Mouse (Mus musculus) heart, adult 11 months (tissue): ENCODE results near the gene Smad1.

Experiments used
- DNase-seq: peaks from one replicate; pipeline ENCODE4 v3.0.0; 2022

Gene Smad1

DNA sequence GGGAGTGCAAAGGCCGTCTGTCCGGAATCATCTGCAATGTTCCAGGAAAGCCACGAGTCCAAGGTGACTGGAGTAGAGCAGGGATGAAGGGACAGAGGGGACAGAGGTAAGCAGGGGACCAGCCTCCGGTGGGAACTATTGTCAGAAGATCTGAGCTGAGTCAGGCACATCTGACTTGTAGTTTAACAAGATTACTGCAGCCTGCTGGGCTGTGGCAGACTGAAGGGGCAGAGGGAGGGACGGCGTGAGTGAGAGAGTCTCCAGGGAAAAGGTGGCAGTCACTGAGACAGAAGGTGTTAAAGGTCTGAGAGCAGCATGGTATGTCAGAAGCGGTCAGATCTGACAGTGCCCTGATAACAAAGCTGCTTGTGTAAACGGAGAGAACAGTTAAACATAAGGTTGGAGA lies 16.5 kb downstream of the Smad1 start:
- DNase-seq = peak; percentile 87

DNA sequence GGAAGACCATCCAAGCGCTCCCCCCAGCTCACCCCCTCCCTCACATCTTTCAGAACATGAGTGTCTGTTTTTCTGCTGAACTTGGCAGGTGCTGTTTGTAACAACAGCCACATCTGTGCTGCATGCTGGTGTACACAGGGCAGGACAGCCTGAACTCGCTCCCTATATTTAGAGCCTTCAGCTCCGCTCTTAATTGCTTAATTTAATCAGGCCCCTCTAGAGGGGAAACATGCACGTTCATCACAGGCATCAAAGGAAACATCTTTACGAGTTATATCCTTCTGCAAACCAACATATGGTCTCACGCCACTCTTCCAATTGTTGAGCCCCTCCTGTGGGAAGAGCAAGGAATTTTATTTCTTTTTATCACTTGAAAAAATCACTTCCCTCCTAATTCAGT lies 17.5 kb downstream of the Smad1 start:
- peak; percentile 97 for DNase-seq

DNA sequence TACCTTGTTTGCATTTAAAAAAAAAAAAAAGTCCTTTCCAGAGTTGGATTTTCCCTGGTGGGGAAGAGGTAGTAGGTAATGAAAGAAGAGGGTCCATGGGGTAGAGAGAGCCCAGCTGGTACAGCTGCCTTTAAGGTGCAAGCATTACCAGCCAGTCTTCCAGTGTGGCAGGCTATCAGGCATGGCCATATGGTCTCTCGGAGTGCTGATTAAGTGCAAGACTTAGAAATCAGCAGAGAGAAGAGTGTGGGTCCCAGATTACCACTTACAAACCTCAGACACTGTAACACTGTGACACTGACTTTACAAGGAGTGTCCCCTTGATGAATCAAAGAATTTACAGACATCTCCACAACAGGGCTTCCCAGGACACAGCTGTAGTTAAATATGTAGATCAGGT lies 18.9 kb downstream of the Smad1 start:
- no peak for DNase-seq

DNA sequence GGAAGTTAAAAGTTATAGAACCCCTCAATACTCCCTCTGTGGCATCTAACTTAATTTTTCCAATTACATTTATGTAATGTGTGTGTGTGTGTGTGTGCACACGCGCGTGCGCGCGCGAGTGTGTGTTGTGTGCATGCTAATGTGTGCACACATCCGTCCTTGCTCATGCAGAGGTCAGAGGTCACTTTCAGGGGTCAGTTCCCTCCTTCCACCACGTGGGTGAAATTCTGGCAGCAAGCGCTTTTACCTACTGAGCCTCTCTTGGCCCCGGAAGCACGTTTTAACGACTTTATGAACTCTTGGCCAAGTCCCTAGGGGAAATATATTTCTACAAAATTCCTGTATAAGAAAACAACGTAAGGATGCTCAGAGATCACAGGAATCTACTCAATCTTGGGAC lies 19.3 kb downstream of the Smad1 start:
- DNase-seq = peak; percentile 91

DNA sequence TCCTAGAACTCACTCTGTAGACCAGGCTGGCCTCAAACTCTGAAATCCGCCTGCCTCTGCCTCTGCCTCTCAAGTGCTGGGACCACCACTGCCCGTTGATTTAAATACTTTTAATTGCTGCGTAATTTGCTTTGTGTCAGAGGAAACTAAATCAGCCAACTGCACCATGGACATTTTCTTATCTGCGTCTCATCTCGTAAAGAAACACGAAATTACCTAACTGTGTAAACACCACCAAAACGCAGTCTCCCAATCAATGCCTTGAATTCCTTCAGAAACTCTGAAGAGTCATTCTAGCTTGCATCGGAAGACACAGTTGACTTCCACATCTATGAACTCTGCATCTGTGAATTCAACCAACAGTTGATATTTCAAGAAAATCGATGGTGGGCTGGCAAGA lies 22.7 kb downstream of the Smad1 start:
- DNase-seq = no peak

DNA sequence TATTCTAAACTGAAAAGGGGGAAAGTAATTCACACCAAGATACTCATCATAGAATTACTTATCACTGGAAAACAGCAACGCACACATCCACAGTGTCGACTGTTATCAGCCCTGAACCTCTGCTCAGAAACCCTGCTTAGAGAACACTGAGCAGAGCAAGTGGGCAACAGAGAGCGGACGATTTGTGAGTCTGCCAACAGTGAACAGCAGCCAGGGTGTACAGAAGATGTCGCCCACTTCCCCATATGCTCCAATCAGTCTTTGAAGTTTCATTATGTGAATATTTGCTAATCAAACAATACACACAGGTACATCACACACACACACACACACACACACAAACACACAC lies 23.6 kb downstream of the Smad1 start:
- DNase-seq = no peak

DNA sequence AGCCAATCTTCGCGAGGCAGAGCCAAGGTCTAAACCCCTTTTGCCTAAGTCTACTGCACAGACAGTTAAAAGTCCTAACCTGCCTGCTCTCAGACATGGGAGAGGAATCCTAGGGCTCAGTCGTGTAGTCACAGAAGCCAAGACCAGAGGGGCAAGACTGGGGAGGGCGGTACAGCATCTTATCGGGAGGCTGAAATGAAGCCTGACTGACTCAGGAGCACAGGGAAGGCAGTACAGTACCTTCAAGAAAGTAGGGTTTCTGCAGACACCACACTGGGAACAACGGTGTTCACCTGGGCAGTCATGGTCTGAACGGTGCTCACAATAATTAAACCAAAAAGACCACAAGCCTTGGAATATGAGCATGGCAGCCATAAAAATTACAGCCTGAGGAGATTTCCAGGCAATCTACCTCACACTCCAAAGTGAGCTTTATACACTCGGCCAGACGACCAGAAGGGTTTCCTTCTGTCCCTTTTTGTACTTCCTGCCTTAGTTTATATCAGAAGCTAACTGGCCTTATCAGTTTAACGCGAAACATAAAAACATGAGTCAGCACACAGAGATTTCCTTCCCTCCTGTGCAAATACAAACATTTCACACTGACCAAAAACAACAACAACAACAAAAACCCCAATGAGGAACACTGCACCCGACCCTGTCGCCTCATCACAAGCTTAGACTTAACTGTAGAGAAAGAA lies 24.1 kb downstream of the Smad1 start:
- peak; percentile 87 for DNase-seq

DNA sequence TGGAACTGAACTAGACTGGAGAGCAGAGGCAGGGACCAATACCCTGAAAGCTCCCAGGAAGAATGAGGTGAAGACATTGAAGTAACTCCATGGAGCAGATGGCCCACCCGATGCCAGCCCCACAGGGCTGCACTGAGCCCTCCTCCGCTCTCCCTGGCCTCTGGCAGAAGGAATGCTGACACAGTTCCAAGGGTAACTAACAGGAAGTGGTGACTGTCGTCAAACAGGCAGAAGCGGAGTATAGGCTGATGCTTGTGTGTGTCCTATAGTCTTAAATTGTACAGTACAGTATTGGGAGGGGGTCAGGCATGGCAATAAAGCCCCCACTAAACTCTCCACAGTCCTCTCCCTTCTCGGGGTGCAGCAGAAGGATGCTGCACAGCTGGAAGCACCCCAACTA lies 24.9 kb downstream of the Smad1 start:
- peak; percentile 97 for DNase-seq

DNA sequence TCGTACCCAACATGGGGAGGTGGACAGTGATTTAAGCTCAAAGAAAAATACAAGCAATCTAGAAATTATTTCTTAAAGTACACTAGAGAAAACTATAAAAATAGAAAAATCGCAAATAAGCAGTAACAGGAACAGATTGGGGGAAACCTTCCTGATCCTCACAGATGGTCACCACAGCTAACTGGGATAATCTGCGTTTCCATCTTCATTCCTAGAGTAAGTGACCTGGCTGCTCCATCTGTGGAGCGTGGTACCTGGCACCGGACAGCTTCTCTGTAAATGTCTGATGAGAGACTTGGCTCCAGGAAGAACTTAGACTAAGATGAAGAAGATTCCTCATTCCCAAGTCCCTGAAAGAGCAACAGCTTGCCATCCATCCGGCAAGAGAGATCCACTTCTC lies 25.8 kb downstream of the Smad1 start:
- no peak for DNase-seq

DNA sequence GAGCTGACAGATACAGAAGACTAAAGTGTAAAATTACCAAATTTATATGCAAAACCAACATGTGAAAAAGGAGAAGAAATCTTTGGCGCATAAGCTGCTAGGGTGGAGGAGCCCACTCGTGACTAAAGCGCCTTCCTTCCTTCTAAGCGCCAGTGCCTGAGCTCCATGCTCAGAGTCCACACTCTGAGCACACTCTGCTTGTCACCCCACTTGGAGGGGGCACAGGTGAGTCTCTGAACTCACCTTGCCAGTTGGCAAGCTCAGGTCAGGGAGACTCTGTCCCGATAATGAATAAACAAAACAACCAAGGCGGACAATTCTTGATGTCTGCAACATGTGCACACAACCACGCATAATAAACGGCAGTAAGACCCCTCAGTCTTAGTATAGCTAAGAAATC lies 26.4 kb downstream of the Smad1 start:
- DNase-seq = peak; percentile 93

DNA sequence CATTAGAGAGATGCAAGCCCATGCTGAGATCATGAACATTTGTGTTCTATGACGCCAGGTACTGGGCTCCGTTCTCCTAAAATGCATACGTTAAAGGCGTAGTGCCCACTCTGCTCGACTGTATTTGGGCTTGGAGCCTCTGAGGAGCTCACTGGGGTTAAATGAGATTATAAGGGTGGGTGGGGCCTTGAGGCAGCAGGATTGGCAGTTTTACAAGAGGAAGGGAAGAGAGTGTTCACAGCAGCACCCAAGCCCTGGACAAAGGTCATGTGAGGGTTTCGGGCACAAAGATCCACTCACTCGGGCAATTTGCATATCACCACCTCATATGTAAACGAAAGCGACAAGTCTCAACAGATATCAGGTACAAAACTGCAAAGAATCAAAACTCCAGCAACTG lies 26.8 kb downstream of the Smad1 start:
- peak; percentile 96 for DNase-seq

DNA sequence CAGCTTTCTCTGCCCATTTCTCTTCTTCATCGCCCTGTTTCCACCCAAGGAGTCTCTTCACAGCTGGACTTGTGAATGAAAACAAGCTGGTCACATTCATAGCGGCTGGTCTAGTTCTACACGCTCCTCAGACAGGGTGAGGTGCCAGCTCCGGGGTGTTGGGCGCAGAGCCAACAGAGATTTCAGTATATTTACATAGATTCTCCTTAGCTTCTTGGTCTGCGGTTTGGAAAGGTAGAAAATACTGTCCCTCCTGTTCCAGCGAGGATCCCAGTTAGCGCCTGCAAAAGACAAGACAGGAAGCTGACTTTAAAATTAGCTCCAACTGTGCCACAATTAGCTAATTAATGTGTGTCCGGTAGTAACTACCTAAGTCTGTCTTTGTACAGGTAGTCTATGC lies 27.2 kb downstream of the Smad1 start:
- DNase-seq = peak; percentile 88

DNA sequence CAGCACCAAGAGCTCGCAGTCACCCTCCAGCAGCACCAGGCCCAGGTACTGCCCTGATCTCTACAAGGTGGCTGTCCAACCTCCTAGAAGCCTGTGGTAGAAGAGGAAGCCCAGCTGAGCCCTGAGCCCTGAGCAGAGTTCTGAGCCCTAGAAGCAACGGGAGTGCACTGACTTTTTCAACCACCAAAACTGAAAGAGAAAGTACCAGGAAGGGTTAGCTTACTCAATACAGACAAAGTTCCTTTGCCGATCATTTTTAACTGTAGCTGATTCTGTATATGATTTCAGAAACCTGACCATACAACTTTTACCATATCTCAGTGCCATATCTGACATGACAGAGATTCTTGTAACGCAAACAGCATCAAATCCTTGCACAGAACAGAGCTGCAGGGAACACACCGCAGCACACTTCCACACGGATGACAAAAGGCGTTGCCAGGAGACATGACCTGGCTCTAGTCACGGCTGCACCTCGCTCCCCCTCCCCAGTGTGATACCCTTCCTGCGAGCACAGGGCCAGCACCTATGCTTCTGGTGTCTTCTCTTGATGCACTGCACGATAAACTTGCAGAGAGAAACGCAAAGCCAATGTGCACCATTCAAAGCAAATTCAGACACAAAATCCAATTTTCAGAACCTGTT lies 28.6 kb downstream of the Smad1 start:
- DNase-seq = peak; percentile 89

DNA sequence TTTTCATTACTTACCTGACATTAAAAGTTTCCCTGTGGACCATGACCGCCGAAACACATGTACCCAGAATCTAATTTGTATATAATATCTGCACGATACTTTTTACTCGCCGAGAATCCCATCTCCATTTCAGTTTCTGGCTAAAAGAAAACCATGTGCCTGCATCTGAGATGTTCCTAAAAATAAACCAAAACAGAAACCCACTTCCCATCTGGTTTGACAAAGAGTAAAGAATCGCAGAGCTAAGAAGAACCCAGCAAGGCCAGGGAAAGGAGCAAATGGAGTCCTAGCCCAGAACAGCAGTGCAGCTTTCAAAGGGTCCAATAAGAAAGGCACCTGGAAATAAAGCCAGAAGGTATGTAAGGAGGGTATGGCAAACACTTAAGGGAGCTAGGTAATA lies 30.2 kb downstream of the Smad1 start:
- no peak for DNase-seq

DNA sequence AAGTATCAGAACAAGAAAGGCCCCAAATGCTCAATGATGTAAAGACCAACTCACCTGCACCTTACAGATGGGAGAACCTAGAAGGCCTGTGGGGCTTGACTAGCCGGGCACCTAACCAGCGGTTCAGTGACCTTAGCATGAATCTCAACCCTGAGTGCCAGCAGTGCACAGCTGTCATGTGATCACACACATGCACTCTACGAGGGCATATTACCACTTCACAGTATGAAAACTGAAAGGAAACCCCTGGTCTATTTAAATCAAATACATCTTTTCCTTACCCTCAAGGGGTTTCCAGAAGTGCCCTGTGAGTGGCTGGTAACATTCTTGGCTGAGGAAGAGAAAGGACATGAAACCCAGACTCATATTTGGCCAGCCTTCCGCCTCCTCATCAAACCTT lies 31.4 kb downstream of the Smad1 start:
- DNase-seq = peak; percentile 81

DNA sequence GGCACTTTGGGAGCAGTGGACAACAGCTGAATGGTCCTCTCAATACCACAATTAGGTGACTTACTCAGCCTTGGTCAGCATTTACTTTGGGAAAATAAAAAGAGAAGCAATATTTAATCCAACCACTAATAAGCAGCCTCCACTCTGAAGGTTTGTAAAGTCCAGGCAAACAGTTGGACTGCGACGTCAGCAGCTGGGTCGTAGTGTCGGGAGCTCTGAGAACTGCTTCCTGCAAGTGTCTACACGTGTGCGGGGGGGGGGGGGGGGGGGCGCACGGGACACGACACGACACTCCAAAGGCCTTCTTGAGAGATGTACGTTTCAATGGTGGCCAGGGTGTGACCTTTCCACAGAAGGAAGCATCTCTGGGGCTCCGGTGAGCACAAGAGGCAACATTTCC lies 32.0 kb downstream of the Smad1 start:
- DNase-seq = peak; percentile 90

DNA sequence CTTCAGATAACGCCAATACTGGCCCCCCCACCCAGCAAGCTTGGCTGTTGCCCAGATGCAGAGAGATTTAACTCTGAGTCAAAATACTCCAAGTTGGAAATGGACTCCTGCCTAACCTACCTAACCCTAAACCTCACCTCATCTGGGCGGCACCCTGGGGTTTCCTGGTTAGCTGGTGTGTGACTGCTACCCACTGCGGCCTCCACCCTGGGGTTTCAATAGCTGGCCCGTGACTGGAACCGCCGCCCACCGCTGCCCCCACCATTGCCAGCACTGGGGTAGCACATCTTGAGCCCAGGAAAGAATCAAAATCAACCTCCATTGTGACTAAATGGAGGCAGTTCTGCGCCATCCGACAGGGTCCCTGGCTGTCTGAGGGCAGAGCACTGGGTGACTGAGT lies 33.1 kb downstream of the Smad1 start:
- DNase-seq = peak; percentile 92

DNA sequence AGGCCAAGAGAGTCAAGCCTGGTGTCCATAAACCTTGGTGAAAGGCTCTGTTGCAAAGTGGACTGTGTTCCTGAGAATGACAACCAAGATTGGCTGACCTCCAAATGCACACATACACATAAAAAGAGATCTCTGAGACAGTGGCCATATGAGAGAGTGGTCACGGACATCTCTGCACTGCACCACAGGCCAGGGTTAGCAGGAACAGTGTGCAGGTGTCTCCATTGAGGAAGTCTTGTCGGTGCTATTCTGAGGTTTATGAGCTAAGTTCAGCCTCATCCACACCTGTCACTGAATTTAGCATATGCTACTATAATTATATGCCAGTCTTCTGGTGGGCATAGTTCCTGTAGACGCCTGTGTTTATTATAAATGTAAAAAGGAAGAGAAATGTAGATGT lies 33.6 kb downstream of the Smad1 start:
- no peak for DNase-seq

DNA sequence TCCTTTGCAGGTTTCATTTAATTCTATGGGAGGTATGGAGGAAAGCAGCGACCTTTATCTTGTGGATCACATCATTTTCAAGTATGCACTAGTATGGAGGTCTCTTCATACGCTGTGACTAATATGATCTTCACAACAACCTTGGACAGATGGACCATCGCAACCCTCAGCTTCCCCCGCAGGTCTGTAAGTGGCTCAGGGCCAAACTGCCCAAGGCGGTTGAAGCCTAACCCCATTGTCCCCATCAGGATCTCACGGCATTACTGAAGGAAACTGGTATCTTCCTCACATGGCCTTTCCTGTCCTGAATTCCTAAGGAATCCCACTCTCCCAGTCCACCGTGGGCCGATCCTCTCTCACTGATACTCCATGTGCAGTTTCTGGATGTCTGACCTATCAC lies 34.5 kb downstream of the Smad1 start:
- peak; percentile 85 for DNase-seq

DNA sequence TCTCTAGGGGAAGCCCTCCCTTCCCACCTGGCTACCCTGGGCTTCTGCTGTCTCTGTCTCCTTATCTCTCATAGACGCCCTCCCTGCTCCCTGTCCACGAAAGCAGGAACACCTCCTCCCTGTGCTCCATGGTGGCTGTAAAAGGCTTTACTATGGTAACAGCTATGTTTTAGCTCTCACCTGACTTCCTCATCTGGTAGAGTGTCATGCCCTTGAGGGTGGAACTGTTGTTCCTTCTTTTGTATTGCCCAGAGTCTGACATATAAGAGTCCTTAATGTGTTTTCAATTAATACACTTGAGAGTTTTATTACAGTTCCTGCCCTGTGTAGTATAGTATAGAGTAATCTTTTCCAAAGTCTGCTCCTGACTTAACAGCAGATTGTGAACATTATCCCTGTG lies 36.9 kb downstream of the Smad1 start:
- peak; percentile 92 for DNase-seq

DNA sequence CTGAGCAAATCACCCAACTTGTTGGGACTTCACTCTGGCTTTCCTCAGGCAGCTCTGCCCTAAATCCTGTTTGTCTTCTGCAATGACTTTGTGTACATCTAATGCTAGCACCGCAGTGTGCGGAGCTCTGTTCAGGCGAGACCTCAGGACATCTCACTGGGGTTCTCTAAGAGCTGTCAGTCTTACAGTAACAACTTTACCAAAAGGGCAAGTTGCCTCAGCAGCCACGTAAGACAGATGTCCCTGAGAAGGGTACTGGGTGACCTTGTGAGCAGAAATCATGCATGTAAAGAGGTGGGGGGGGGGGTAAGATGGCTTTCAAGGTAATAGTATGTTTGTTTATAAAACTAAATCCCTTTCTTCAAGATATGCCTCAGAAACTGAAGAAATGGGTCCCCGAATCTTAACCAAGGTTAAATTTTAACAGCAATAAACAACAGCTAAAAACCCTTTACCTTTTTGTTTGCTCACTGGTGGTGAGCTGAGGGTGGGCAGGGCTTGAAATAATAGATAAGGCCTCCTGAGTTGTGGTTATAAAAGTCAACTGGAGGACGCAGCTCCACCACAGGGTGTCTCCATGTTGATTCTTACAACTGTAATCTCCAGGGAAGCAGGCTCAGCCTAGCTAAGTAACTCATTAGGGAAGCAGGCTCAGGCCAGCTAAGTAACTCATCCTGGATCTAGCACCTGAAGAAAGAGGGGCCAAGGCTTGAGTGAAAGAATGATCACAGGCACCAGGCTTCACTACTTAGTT lies 38.4 kb downstream of the Smad1 start:
- no peak for DNase-seq

DNA sequence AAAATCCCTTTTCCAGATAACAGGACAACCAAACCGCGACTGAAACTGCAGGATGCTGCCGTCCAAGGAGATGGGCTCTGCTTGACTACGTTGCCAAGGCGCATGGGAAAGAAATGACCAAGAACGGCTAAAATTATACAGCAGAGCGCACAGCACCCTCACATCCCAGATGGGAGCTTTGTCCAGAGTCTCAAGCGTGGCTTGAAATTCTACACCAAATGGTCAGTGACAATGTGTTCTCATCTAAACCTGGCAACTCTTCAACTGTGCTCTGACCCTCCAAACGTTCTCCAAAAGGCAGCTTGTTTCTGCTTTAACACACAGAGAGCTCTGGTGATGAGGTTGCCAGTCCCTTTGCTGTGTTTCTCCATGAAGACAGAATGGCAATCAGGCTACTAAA lies 39.0 kb downstream of the Smad1 start:
- DNase-seq = no peak

DNA sequence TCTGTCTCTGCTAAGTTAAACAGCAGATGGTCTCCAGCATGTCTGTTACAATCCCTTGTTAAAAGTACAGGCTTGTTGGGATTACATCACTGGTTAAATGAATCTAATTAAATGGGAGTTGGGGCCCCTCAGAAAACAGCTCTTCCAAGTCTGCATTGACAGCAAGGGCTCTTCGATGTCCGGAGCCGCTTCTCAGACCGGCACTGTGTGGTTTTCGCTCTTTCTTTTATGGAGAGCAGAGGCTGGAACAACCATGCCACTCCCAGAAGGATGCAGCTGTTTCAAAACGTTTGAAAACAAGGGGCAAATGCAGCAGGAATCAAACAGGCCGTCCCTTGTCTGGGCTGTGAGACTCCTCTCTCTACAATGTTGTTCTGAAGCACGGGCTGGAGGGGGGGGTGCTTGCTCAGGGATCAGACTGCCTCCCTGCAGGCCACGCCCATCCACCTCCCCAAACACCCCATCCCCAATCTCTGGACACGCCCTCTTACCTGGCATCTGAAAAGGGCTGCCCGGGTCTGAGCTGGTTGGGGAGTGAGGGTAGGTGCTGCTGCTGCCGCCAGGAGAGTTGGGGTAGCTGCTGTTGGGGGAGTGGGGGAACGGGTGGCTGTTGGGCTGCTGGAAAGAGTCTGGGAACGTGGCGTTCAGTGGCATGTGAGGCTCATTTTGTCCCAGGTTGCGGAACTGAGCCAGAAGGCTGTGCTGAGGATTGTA lies 43.4 kb downstream of the Smad1 start:
- peak; percentile 96 for DNase-seq

DNA sequence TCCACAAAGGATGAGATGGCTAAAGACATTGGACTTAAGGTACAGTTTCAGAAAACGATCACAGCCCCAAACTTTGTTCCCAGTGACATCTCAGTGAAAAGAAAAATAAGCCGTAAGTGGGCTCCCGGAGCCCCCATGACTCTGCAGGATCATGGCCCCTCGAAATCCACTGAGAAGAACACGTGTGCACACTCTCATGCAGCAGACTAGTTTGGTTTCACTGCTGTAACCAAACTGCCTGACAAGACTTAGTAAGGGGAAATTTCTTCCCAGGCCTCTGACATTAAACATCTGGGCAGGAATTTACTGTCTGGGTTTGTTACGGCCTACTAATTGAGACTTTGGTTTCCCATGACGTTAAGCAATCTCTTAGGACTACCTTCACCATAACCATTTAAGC lies 45.3 kb downstream of the Smad1 start:
- peak; percentile 88 for DNase-seq
